Mouse (Mus musculus) kidney, adult 8-10 months (tissue): ENCODE results near the gene Pla2g4a.
"Not testable (repeated sequence)": the region's sequence is repeated elsewhere in the genome, so short reads cannot be mapped to it uniquely, and the experiment has no call there.

Experiments used
- DNase-seq, 2 experiments: peaks; one replicate each; pipeline ENCODE4 v3.0.0; 2022

Gene Pla2g4a

GRCm38 (mm10) chr1:149929140-149929539 is 31.9 kb downstream of the Pla2g4a start:
- no peak for DNase-seq

- DNase-seq = not testable (repeated sequence)
Measured at GRCm38 (mm10) chr1:149923737-149924136, 37.4 kb downstream of the Pla2g4a start.

GRCm38 (mm10) chr1:149922219-149922618 is 38.9 kb downstream of the Pla2g4a start:
- no peak for DNase-seq

GRCm38 (mm10) chr1:149921325-149921724 is 39.8 kb downstream of the Pla2g4a start:
- DNase-seq = no peak

GRCm38 (mm10) chr1:149919301-149919700 is 41.8 kb downstream of the Pla2g4a start:
- DNase-seq = no peak

- DNase-seq = no peak
Measured at GRCm38 (mm10) chr1:149912984-149913383, 48.1 kb downstream of the Pla2g4a start.

GRCm38 (mm10) chr1:149911050-149911449 is 50.0 kb downstream of the Pla2g4a start:
- no peak for DNase-seq

- no peak for DNase-seq
Measured at GRCm38 (mm10) chr1:149898001-149898625, 63.0 kb downstream of the Pla2g4a start.

- no peak for DNase-seq
Measured at GRCm38 (mm10) chr1:149896590-149896989, 64.5 kb downstream of the Pla2g4a start.

GRCm38 (mm10) chr1:149894940-149895339 is 66.2 kb downstream of the Pla2g4a start:
- DNase-seq = no peak

- DNase-seq = no peak
Measured at GRCm38 (mm10) chr1:149893903-149894302, 67.2 kb downstream of the Pla2g4a start.

GRCm38 (mm10) chr1:149891057-149891456 is 70.0 kb downstream of the Pla2g4a start:
- no peak for DNase-seq

GRCm38 (mm10) chr1:149882419-149883025 is 78.6 kb downstream of the Pla2g4a start:
- no peak for DNase-seq

- DNase-seq = no peak
Measured at GRCm38 (mm10) chr1:149878175-149878574, 82.9 kb downstream of the Pla2g4a start.

GRCm38 (mm10) chr1:149876502-149876901 is 84.6 kb downstream of the Pla2g4a start:
- no peak for DNase-seq

- no peak for DNase-seq
Measured at GRCm38 (mm10) chr1:149871625-149872024, 89.5 kb downstream of the Pla2g4a start.

- no peak for DNase-seq
Measured at GRCm38 (mm10) chr1:149867323-149867722, 93.8 kb downstream of the Pla2g4a start.

- DNase-seq = no peak
Measured at GRCm38 (mm10) chr1:149866202-149866601, 94.9 kb downstream of the Pla2g4a start.

GRCm38 (mm10) chr1:149862801-149863200 is 98.3 kb downstream of the Pla2g4a start:
- peak in 1 of 2 experiments; percentile 9 for DNase-seq

GRCm38 (mm10) chr1:149862181-149862580 is 98.9 kb downstream of the Pla2g4a start:
- DNase-seq = no peak

- DNase-seq = no peak
Measured at GRCm38 (mm10) chr1:149861543-149861942, 99.5 kb downstream of the Pla2g4a start.

- no peak for DNase-seq
Measured at GRCm38 (mm10) chr1:149858734-149859133, 102.4 kb downstream of the Pla2g4a start.

- peak; percentile 16 to 59 for DNase-seq
Measured at GRCm38 (mm10) chr1:149856720-149857119, 104.4 kb downstream of the Pla2g4a start.

GRCm38 (mm10) chr1:149855581-149855980 is 105.5 kb downstream of the Pla2g4a start:
- DNase-seq = no peak

- no peak for DNase-seq
Measured at GRCm38 (mm10) chr1:149854867-149855266, 106.2 kb downstream of the Pla2g4a start.
